Mouse (Mus musculus): ENCODE measurements at regions not wholly inside any gene's neighbourhood (a gene's known extent, or its start where the extent isn't known, plus 50 kb on each side); places are given as distances from the start of the nearest gene placed in this dataset.

- Histone ChIP-seq H3K27ac (ENCODE audit: low read depth, low read length) (no peak overlapping the region), H3K4me3 (ENCODE audit: low read depth, low read length) (no peak overlapping the region), H3K27me3 (replicated peaks; ENCODE audit: control insufficient read depth, insufficient read depth, low read length) (no peaks in the 10 kb centered on the region), H3K9ac (ENCODE audit: low read length) (no peak overlapping the region), H3K4me2 (ENCODE audit: low read length) (no peak overlapping the region), H3K4me1 (ENCODE audit: control insufficient read depth, insufficient read depth, low read length) (no peaks in the 10 kb centered on the region), H3K36me3 (ENCODE audit: control insufficient read depth, insufficient read depth, low read length) (no peaks in the 10 kb centered on the region), H3K9me3 (replicated peaks; ENCODE audit: control insufficient read depth, low read length) (no peaks in the 10 kb centered on the region)
- DNase-seq (ENCODE audit: low spot score) (no peak), ATAC-seq (no peak)
- 90% methylated on average over 7 of the region's 7 CpGs for WGBS
These were observed 283.5 kb downstream of the Bcor start for GRCm38 (mm10) chrX:11876636-11877035.

DNA sequence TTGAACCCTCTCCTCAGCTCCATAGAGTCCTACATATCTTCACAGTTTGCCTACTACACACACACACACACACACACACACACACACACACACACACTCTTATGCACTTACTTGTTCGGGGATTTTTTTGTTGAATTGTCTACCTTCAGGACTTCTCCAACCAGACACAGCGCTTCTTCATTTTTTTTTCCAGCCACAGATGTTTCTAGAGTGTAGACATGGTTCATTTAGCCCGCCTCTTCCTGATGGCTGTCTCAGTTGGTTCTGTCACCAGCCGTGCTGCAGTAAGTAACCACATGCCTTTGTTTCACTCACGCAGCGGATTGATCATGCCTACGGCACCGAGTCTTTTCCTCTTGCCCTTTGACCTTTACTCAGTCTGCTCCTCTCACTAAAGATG is 282.1 kb downstream of the Bcor start:
- ATAC-seq (no peak), DNase-seq (ENCODE audit: low spot score) (no peak)
- Histone ChIP-seq H3K9ac (ENCODE audit: low read length) (no peak overlapping the region), H3K9me3 (replicated peaks; ENCODE audit: control insufficient read depth, low read length) (no peaks in the 10 kb centered on the region), H3K36me3 (ENCODE audit: control insufficient read depth, insufficient read depth, low read length) (no peaks in the 10 kb centered on the region), H3K4me2 (ENCODE audit: low read length) (no peak overlapping the region), H3K27ac (ENCODE audit: low read depth, low read length) (no peak overlapping the region), H3K27me3 (replicated peaks; ENCODE audit: control insufficient read depth, insufficient read depth, low read length) (no peaks in the 10 kb centered on the region), H3K4me1 (ENCODE audit: control insufficient read depth, insufficient read depth, low read length) (no peaks in the 10 kb centered on the region), H3K4me3 (ENCODE audit: low read depth, low read length) (no peak overlapping the region)
- WGBS = 87% methylated on average over 8 of the region's 8 CpGs

DNA sequence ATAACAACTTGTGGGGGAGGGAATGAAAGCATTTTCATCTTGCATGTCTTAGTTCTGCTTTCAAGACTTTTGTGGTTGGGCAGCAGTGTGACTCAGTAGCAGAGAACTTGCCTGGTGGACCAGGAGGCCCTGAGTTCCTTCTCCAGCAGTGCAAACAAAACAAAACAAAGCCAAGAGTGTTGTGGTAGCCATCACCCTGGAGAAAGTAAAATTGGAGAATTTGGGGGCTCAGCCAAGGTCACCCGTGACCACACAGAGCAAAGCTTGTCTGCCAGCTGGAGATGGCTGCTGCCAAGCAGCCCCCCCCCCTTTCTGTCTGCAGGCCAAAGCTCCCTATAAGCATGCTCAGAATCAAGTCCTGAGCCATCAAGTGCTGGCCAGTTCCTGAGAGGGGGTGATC is 279.2 kb downstream of the Bcor start:
- no peak overlapping the region for H3K9ac ChIP-seq (ENCODE audit: low read length)
- ATAC-seq = no peak
- DNase-seq (ENCODE audit: low spot score) = no peak
- WGBS = 78% methylated on average over 1 of the region's 1 CpGs
- no peak overlapping the region for H3K4me2 ChIP-seq (ENCODE audit: low read length)
- no peak overlapping the region for H3K27ac ChIP-seq (ENCODE audit: low read depth, low read length)
- H3K9me3 ChIP-seq (replicated peaks; ENCODE audit: control insufficient read depth, low read length) = no peaks in the 10 kb centered on the region
- no peaks in the 10 kb centered on the region for H3K36me3 ChIP-seq (ENCODE audit: control insufficient read depth, insufficient read depth, low read length)
- H3K4me3 ChIP-seq (ENCODE audit: low read depth, low read length) = no peak overlapping the region
- H3K4me1 ChIP-seq (ENCODE audit: control insufficient read depth, insufficient read depth, low read length) = no peaks in the 10 kb centered on the region
- no peaks in the 10 kb centered on the region for H3K27me3 ChIP-seq (replicated peaks; ENCODE audit: control insufficient read depth, insufficient read depth, low read length)

DNA sequence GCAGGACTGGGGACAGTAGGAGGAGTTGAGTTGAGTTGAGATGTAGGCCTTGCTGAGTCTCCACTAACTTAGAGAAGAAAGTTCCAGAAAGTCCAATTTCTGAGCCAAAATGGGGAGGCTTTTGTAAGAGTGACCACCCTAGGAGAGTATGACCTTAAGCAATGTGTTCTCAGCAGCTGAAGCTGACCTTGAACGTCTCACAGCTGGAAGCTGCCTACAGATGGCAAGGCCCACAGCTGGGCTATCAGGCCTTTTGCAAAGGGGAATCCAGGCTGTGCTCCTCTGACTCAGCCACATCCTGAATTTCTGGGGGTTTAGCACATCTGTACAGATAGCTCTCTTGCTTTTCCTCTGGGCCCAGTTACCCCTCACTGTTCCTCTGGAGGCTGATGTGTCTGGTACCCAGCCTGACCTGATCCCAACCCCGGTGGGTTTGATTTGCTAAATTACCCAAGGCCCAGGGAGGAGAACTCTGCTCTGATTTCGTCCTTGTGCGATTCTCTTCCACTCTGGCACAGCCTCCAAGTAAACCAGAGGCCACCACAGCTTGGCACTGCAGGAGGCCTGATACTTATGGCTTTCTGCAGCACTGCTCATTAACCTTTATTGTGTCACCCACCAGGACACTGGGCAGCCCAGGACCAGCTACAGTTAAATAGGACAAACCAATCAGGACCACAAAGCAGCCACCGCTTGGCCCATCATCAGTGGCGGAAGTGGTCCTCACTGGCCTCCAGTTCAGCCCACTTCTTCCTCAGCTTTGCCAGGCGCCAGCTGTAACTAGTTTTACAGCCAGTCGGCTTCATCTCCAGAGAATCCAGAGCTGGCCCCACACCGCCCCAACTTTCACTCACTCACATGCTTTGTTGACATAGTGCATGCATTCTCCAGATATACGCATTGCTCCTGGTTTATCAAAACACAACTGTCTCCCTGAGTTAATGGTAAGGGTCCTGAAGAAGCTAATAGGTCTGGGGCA is 276.1 kb downstream of the Bcor start:
- no peak for DNase-seq (ENCODE audit: low spot score)
- WGBS = 56% methylated on average over 10 of the region's 10 CpGs
- ATAC-seq = no peak
- no peak overlapping the region for H3K9ac ChIP-seq (ENCODE audit: low read length)
- no peaks in the 10 kb centered on the region for H3K9me3 ChIP-seq (replicated peaks; ENCODE audit: control insufficient read depth, low read length)
- no peak overlapping the region for H3K4me2 ChIP-seq (ENCODE audit: low read length)
- H3K36me3 ChIP-seq (ENCODE audit: control insufficient read depth, insufficient read depth, low read length) = no peaks in the 10 kb centered on the region
- no peak overlapping the region for H3K27ac ChIP-seq (ENCODE audit: low read depth, low read length)
- no peak overlapping the region for H3K4me3 ChIP-seq (ENCODE audit: low read depth, low read length)
- H3K4me1 ChIP-seq (ENCODE audit: control insufficient read depth, insufficient read depth, low read length) = no peaks in the 10 kb centered on the region
- H3K27me3 ChIP-seq (replicated peaks; ENCODE audit: control insufficient read depth, insufficient read depth, low read length) = no peaks in the 10 kb centered on the region

DNA sequence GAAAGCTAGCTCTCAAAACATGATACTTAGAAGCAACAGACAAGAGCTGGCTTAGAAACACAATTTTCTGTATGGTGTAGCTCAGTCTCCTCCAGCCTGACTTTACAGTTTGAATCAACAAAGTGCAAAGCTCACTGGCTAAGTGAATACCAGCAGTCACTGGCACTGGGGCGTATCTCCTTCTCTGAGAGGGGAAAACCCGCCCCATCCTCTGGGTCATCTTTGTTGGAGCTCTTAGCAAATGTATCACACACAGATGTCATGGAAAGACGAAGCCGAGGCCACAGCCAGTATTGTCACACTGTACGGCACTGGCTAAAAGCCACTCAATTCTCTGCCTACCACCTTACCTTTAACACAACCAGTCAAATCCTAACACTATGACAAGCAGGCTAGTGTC is 267.8 kb downstream of the Bcor start:
- H3K4me2 ChIP-seq (ENCODE audit: low read length) = no peak overlapping the region
- 85% methylated on average over 5 of the region's 5 CpGs for WGBS
- no peak for DNase-seq (ENCODE audit: low spot score)
- no peaks in the 10 kb centered on the region for H3K27me3 ChIP-seq (replicated peaks; ENCODE audit: control insufficient read depth, insufficient read depth, low read length)
- no peaks in the 10 kb centered on the region; the same call in 1 of the 2 replicates for H3K4me1 ChIP-seq (ENCODE audit: control insufficient read depth, insufficient read depth, low read length)
- H3K4me3 ChIP-seq (ENCODE audit: low read depth, low read length) = no peak overlapping the region
- no peak overlapping the region for H3K9ac ChIP-seq (ENCODE audit: low read length)
- H3K27ac ChIP-seq (ENCODE audit: low read depth, low read length) = no peak overlapping the region
- H3K9me3 ChIP-seq (replicated peaks; ENCODE audit: control insufficient read depth, low read length) = no peaks in the 10 kb centered on the region
- ATAC-seq = no peak
- H3K36me3 ChIP-seq (ENCODE audit: control insufficient read depth, insufficient read depth, low read length) = no peaks in the 10 kb centered on the region

- Histone ChIP-seq H3K27ac (ENCODE audit: low read depth, low read length) (no peak overlapping the region), H3K9ac (ENCODE audit: low read length) (no peak overlapping the region), H3K4me2 (ENCODE audit: low read length) (no peak overlapping the region), H3K36me3 (ENCODE audit: control insufficient read depth, insufficient read depth, low read length) (no peaks in the 10 kb centered on the region), H3K9me3 (replicated peaks; ENCODE audit: control insufficient read depth, low read length) (no peaks in the 10 kb centered on the region), H3K27me3 (replicated peaks; ENCODE audit: control insufficient read depth, insufficient read depth, low read length) (no peaks in the 10 kb centered on the region; the same call in 1 of the 2 replicates), H3K4me3 (ENCODE audit: low read depth, low read length) (no peak overlapping the region), H3K4me1 (ENCODE audit: control insufficient read depth, insufficient read depth, low read length) (no peaks in the 10 kb centered on the region; the same call in 1 of the 2 replicates)
- 50% methylated on average over 9 of the region's 10 CpGs for WGBS
- no peak for ATAC-seq
- peak; percentile 40 for DNase-seq (ENCODE audit: low spot score)
These were observed 266.4 kb downstream of the Bcor start for GRCm38 (mm10) chrX:11893606-11894279.

DNA sequence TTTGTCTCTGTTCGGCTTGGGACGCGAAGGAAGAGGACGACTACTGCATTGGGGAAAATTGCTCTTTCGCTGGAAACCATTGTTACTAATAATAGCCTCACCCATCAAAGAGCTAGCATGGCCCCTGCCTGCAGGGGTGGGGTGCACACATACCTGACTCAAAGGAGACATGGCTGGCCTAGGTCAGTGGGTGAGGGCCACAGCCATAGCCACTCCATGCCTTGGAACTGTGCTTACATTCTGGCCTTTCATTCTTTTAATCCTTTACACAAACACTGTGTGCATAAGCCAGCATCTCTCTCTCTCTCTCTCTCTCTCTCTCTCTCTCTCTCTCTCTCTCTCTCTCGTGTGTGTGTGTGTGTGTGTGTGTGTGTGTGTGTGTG is 265.9 kb downstream of the Bcor start:
- no peak for ATAC-seq
- no peaks in the 10 kb centered on the region for H3K9me3 ChIP-seq (replicated peaks; ENCODE audit: control insufficient read depth, low read length)
- H3K36me3 ChIP-seq (ENCODE audit: control insufficient read depth, insufficient read depth, low read length) = no peaks in the 10 kb centered on the region
- WGBS = 56% methylated on average over 6 of the region's 6 CpGs
- no peak overlapping the region for H3K9ac ChIP-seq (ENCODE audit: low read length)
- H3K4me1 ChIP-seq (ENCODE audit: control insufficient read depth, insufficient read depth, low read length) = no peaks in the 10 kb centered on the region; the same call in 1 of the 2 replicates
- no peak for DNase-seq (ENCODE audit: low spot score)
- H3K27me3 ChIP-seq (replicated peaks; ENCODE audit: control insufficient read depth, insufficient read depth, low read length) = no peaks in the 10 kb centered on the region; the same call in 1 of the 2 replicates
- no peak overlapping the region for H3K4me2 ChIP-seq (ENCODE audit: low read length)
- H3K4me3 ChIP-seq (ENCODE audit: low read depth, low read length) = no peak overlapping the region
- no peak overlapping the region for H3K27ac ChIP-seq (ENCODE audit: low read depth, low read length)

- ATAC-seq (no peak), DNase-seq (ENCODE audit: low spot score) (no peak)
- Histone ChIP-seq H3K27ac (ENCODE audit: low read depth, low read length) (no peak overlapping the region), H3K36me3 (ENCODE audit: control insufficient read depth, insufficient read depth, low read length) (no peaks in the 10 kb centered on the region), H3K9me3 (replicated peaks; ENCODE audit: control insufficient read depth, low read length) (no peaks in the 10 kb centered on the region), H3K27me3 (replicated peaks; ENCODE audit: control insufficient read depth, insufficient read depth, low read length) (no peaks in the 10 kb centered on the region; the same call in 1 of the 2 replicates), H3K4me2 (ENCODE audit: low read length) (no peak overlapping the region), H3K9ac (ENCODE audit: low read length) (no peak overlapping the region), H3K4me3 (ENCODE audit: low read depth, low read length) (no peak overlapping the region), H3K4me1 (ENCODE audit: control insufficient read depth, insufficient read depth, low read length) (no peaks in the 10 kb centered on the region; the same call in 1 of the 2 replicates)
- 66% methylated on average over 5 of the region's 5 CpGs for WGBS
These were observed 264.8 kb downstream of the Bcor start for GRCm38 (mm10) chrX:11895396-11895795.

- Histone ChIP-seq H3K4me3 (ENCODE audit: low read depth, low read length) (no peak overlapping the region), H3K27ac (ENCODE audit: low read depth, low read length) (no peak overlapping the region), H3K4me2 (ENCODE audit: low read length) (no peak overlapping the region), H3K4me1 (ENCODE audit: control insufficient read depth, insufficient read depth, low read length) (no peaks in the 10 kb centered on the region; the same call in 1 of the 2 replicates), H3K9me3 (replicated peaks; ENCODE audit: control insufficient read depth, low read length) (no peaks in the 10 kb centered on the region), H3K27me3 (replicated peaks; ENCODE audit: control insufficient read depth, insufficient read depth, low read length) (no peaks in the 10 kb centered on the region; the same call in 1 of the 2 replicates), H3K36me3 (ENCODE audit: control insufficient read depth, insufficient read depth, low read length) (no peaks in the 10 kb centered on the region), H3K9ac (ENCODE audit: low read length) (no peak overlapping the region)
- no peak for ATAC-seq
- DNase-seq (ENCODE audit: low spot score) = no peak
- 69% methylated on average over 8 of the region's 8 CpGs for WGBS
These were observed 261.9 kb downstream of the Bcor start for GRCm38 (mm10) chrX:11898280-11898679.

Measured in forebrain, embryonic 14.5 days (tissue).